Comparison of ENCODE assay signal across 30 mouse cellular contexts in the genomic region with DNA sequence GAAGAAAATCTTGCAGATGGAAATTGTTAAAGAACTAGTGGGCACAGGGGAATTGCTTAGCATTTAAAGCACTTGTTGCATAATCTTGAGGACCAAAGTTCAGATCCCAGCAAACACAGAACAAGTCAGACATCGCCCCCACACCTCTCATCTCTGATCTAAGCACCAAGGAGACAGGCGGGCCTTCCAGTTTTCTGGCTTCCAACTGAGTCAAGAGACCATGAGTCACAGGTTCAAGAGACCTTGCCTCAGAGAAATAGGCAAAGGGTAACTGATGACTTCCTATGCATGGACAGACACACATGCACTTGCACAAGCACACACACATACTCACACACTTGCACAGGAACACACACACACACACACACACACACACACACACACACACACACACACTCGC. TPM values are rescaled to one million over a fixed set of nuclear protein-coding genes. Genes with fewer than 3 reads are reported as not detected.
"Had no signal": no experiment of that assay in that cellular context is flagged by ENCODE, and none has a peak within 500 bp of the region (broad histone marks: within the 10 kb centered on the region; RNA-seq: fewer than 3 reads in every experiment).

No protein-coding gene starts in this region.

RNA-seq across cellular contexts. Expression of gene Ear1, which starts 23.3 kb away (rescaled TPM):
- total RNA-seq: gastrocnemius, adult 2 months; gastrocnemius, postnatal 25 days; gastrocnemius, postnatal 4 days; heart, adult 2 months; heart, postnatal 14 days; heart, postnatal 36 days; hindbrain, postnatal 0 days; layer of hippocampus, adult 2 months; layer of hippocampus, postnatal 10 days; layer of hippocampus, postnatal 25 days; left cerebral cortex, adult 2 months; left cerebral cortex, postnatal 14 days; left cerebral cortex, postnatal 36 days had no signal
- polyA plus RNA-seq: heart, adult 2 months; heart, embryonic 11.5 days; heart, embryonic 13.5 days; heart, embryonic 15.5 days; heart, postnatal 0 days; hindbrain, embryonic 11.5 days; hindbrain, embryonic 13.5 days; hindbrain, embryonic 15.5 days; hindbrain, postnatal 0 days; intestine, embryonic 14.5 days; kidney, embryonic 14.5 days; kidney, embryonic 16.5 days; limb, embryonic 10.5 days; limb, embryonic 12.5 days had no signal

RNA-seq across cellular contexts. Expression of gene Ear10, which starts 24.8 kb away (rescaled TPM):
- total RNA-seq: gastrocnemius, adult 2 months; gastrocnemius, postnatal 10 days; gastrocnemius, postnatal 25 days; gastrocnemius, postnatal 4 days; heart, adult 2 months; heart, postnatal 14 days; heart, postnatal 36 days; hematopoietic stem cell, adult 5-6 weeks; hindbrain, postnatal 0 days; layer of hippocampus, adult 2 months; layer of hippocampus, postnatal 10 days; layer of hippocampus, postnatal 25 days; left cerebral cortex, adult 2 months; left cerebral cortex, postnatal 14 days; left cerebral cortex, postnatal 36 days had no signal
- polyA plus RNA-seq: frontal cortex, adult 2 months; heart, adult 2 months; heart, embryonic 11.5 days; heart, embryonic 13.5 days; heart, embryonic 15.5 days; heart, postnatal 0 days; hindbrain, embryonic 11.5 days; hindbrain, embryonic 13.5 days; hindbrain, embryonic 15.5 days; hindbrain, postnatal 0 days; intestine, embryonic 14.5 days; kidney, embryonic 14.5 days; kidney, embryonic 16.5 days; limb, embryonic 10.5 days; limb, embryonic 12.5 days; limb, embryonic 14.5 days; liver, embryonic 11.5 days had no signal

RNA-seq across cellular contexts. Expression of gene Gm8113, which starts 26.6 kb away (rescaled TPM):
- total RNA-seq: layer of hippocampus, postnatal 25 days; left cerebral cortex, postnatal 36 days had no signal

RNA-seq across cellular contexts. Expression of gene Ang5, which starts 58.3 kb away (rescaled TPM):
- total RNA-seq: gastrocnemius, adult 2 months; gastrocnemius, postnatal 10 days; gastrocnemius, postnatal 25 days; gastrocnemius, postnatal 4 days; heart, adult 2 months; heart, postnatal 14 days; heart, postnatal 36 days; hematopoietic stem cell, adult 5-6 weeks; hindbrain, postnatal 0 days; layer of hippocampus, adult 2 months; layer of hippocampus, postnatal 10 days; layer of hippocampus, postnatal 25 days; left cerebral cortex, adult 2 months; left cerebral cortex, postnatal 14 days; left cerebral cortex, postnatal 36 days had no signal
- polyA plus RNA-seq: frontal cortex, adult 2 months; heart, adult 2 months; heart, embryonic 11.5 days; heart, embryonic 13.5 days; heart, embryonic 15.5 days; heart, postnatal 0 days; hindbrain, embryonic 11.5 days; hindbrain, embryonic 13.5 days; hindbrain, embryonic 15.5 days; hindbrain, postnatal 0 days; intestine, embryonic 14.5 days; kidney, embryonic 14.5 days; kidney, embryonic 16.5 days; limb, embryonic 10.5 days; limb, embryonic 12.5 days; limb, embryonic 14.5 days; liver, embryonic 11.5 days had no signal
